Mouse (Mus musculus) embryonic stem cell, embryonic (primary cell): Measurements from ENCODE around the gene Samd8.

Experiments used
- CTCF ChIA-PET, 4 experiments: fragments of 300-600 bp in 2 of 4; fragments of 350-600 bp in 2 of 4; sonication (Branson Sonifier 250); formaldehyde crosslinking; loops; one replicate each; lab custom pipeline; 2022; ENCODE audit warnings: inconsistent platforms in 2 of 4; lab: Charles Lee
- POLR2A ChIA-PET, 4 experiments: fragments of 300-600 bp in 2 of 4; fragments of 350-600 bp in 2 of 4; sonication (Branson Sonifier 250); formaldehyde crosslinking; loops; one replicate each; lab custom pipeline; 2022; ENCODE audit warnings: antibody characterized with exemption in 4 of 4, inconsistent platforms in 1 of 4; lab: Charles Lee

Samd8 gene

GRCm38 (mm10) chr14:21825786-21826491, 75.6 kb downstream of the Samd8 start:
- CTCF ChIA-PET, result interaction anchor here in 1 of 4 experiments (1.0 kb wide), 1 partner anchor 15 kb away, joined by 3 read pairs; no protein-coding TSS in a partner anchor
- POLR2A ChIA-PET, result interaction anchor here in 2 of 4 experiments (0.5 to 3.4 kb wide), 9 partner anchors 8 to 299 kb away, joined by 3 to 15 read pairs (median 5); no protein-coding TSS in a partner anchor

DNA sequence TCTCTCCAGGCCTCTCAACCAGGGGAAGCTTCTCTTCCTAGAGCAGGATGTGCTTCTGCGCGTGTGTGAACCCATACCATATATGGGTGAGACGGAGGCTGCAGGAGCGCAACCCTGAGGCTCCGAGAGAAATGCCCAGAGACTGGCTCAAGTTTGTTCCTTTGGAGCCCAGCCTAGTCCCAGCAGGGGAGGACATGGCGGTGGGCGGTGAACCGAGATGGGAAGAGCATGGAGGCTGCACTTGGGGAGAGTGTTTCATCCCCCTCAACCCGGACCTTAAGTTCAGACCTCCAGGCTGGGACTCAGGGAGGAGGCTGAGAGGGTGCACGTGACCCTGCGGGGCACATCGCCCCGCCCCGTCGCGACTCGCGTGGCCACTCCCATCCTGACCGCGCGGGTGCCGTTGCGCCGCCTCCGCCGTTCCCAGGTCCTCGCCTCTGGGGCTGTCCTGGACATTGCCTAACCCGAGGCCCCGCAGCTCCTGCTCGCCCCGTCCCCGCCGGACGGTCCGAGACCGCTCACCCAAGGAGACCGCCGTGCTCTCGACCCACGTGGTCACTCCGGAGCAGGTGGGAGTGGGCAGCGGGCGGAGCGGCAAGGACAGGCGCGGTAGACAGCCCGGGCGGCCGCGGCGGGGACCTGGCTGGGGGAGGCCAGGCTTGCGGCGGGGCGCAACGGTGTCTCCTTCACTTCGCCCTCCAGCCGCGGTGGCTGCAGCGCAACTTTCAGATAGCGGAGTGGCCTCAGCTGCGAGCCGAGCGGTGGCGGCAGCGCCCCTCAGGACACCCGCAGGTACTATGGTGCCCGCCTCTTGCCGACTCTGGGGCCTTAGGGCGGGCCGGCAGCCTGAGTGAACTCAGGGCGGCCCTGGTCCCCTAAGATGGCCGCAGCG, 80.8 kb downstream of the Samd8 start:
- CTCF ChIA-PET, result interaction anchor here in 2 of 4 experiments (0.6 to 2.4 kb wide), 4 partner anchors 10 to 23 kb away, joined by 3 to 8 read pairs (median 3); no protein-coding TSS in a partner anchor
- POLR2A ChIA-PET, result interaction anchor here (0.6 to 16.9 kb wide), 38 partner anchors 9 to 902 kb away, joined by 3 to 359 read pairs (median 4); partner anchors contain the start of genes Dusp13 (in 3 of the 4), Comtd1 (in 2 of the 4), Adk (in 1 of the 4) and Ap3m1 (in 1 of the 4)

DNA sequence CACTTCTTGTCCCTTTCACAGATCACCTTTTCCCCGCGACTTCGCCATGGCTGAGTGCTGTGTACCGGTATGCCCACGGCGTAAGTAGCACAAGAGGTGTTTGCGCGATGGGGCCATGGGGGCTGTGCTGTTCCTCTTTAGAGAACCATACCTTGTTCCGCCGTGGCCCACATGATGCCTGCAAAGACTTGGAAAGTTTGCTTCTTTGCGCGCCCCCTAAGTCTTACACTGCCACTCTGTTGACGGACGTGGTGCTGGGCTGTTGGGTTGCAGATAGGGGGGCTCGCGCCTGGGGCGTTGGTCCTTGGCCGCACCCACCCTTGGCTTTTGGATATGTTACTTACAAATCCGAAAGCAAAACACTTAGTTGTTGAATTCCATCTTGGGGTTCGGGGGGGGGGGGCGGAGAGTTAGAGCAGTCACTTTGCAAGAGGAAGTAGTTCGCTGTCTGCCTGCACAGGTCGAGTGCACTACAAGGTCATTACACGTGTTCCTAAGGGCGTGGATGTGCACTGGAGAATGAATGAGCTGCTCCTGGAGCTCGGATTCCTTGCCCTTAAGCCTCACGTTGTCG, 81.6 kb downstream of the Samd8 start:
- CTCF ChIA-PET, result interaction anchor here in 3 of 4 experiments (0.6 to 2.4 kb wide), 7 partner anchors 16 to 232 kb away, joined by 3 to 12 read pairs (median 5); no protein-coding TSS in a partner anchor
- POLR2A ChIA-PET, result interaction anchor here (0.7 to 16.9 kb wide), 39 partner anchors 9 to 1687 kb away, joined by 3 to 359 read pairs (median 4); partner anchors contain the start of genes Dusp13 (in 3 of the 4), Adk (in 2 of the 4), Ap3m1 (in 2 of the 4) and Comtd1 (in 2 of the 4)

DNA sequence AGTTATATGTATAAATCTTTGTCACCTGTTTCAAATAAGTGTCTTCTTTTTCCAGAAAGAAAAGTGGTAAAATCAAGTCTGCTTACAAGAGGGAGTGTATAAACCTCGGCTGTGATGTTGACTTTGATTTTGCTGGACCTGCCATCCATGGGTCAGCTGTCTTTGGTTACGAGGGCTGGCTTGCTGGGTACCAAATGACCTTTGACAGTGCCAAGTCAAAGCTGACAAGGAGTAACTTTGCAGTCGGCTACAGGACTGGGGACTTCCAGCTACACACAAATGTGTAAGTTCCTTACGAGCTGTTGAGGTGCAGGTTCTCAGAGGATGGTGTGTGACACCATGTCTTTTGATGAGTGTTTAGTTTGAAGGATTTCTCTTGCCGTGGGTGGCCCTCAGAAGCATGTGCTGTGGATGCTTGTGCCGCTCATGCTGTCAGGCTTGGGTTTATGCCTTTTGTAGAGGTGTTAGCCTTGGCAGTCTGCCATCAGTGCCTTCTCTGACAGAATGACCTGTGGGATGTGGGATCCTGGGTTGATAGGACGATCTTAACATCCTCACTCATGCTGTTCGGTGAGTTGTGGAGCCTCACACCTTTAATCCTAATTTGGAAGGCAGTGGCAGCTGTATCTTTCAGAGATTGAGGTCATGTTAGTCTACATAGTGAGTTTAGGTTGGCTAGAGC, 88.1 kb downstream of the Samd8 start:
- ChIA-PET CTCF (interaction anchor here in 2 of 4 experiments (0.7 kb wide), 2 partner anchors 9 to 87 kb away, joined by 3 to 4 read pairs; partner anchors contain the start of gene Dusp13 (in 1 of the 2)), POLR2A (interaction anchor here in 3 of 4 experiments (1.2 to 16.9 kb wide), 5 partner anchors 8 to 786 kb away, joined by 3 to 359 read pairs (median 23); partner anchors contain the start of genes Adk (in 1 of the 3), Ap3m1 (in 1 of the 3) and Comtd1 (in 1 of the 3))

DNA sequence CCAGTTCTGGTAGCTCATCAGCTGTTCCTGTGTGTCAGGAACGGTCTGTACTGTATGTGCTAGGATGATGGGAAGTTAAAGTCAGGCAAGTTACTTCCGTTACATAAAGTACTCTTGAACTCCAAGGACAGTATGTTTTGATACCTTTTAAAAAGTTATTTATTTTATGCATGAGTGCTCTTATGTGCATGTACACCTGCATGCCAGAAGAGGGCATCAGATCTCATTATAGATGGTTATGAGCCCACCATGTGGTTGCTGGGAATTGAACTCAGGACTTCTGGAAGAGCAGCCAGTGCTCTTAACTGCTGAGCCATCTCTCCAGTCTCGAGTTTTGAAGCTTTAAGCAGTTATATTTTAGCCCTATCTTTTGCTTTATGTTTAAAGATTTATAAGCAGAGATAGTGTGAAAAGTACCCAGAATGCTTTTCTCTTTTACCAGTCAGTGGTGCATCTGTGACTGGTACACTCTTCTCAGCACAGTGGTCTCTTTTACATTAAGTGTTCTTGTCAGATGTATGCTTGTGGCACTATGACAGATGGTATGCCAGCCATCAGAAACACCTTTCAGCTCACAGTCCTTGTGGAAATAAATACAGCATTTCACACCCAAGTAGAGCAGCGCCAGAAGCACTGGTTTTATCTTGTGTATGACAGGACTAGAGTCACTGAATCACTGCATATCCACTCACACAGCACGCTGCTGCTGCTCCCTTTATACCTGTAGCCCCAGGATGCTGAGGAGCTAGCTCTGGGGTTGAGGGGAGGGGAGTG, 91.7 kb downstream of the Samd8 start:
- POLR2A ChIA-PET, result interaction anchor here in 3 of 4 experiments (0.6 to 19.8 kb wide), 9 partner anchors 6 to 263 kb away, joined by 3 to 359 read pairs (median 4); partner anchors contain the start of gene Comtd1 (in 1 of the 3)
- CTCF ChIA-PET, result interaction anchor here in 2 of 4 experiments (0.7 kb wide), 3 partner anchors 12 to 241 kb away, joined by 3 read pairs; no protein-coding TSS in a partner anchor

DNA sequence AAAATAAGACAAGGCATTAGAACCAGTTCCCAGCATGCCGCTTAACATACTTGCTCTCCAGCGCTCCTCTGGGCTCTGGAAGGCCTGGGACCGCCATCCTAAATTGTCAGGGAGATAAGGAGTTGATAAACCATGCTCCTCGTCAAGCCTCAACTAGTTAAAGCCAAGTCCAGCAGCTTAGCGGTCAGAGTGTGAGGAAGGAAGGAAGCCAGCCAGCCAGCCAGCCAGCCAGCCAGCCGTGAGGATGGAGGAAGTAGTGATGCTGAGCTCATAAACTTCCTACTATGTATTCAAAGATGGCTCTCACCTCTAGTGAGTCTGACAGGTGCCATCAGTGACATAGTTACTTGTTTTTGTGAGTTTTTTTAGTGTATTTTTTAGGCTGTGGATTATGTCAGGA, 92.9 kb downstream of the Samd8 start:
- ChIA-PET POLR2A (interaction anchor here in 3 of 4 experiments (1.0 to 19.8 kb wide), 5 partner anchors 6 to 26 kb away, joined by 4 to 359 read pairs (median 42); partner anchors contain the start of gene Comtd1 (in 1 of the 3)), CTCF (no interaction called here)

DNA sequence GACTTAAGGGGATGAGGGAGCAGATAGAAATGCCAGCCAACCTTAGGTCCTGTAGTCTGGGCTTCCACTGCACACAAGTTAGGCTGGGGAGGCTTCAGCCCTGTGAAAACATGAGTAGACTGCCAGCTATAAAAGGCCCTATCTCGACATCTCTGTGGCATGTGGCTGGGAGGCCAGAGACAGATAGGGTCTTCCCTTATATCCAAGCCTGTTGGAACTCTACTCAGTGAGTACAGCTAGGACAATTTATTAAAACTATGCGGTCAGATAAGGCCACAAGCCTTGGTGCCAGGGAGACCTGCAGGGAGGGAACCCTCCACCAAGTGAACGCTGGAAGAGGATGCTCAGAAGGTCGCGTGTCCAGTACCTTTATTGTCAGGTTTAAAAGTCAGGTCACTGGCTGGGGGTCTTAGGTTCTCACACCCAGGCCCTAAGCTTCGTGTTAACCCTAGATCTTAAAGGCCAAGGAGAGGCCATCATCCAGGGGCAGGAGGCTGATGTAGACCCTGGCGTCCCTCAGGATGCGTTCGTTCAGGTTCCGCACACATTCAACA, 96.6 kb downstream of the Samd8 start:
- ChIA-PET POLR2A (interaction anchor here (0.6 to 19.8 kb wide), 42 partner anchors 9 to 794 kb away, joined by 3 to 359 read pairs (median 5); partner anchors contain the start of genes Adk (in 2 of the 4), Ap3m1 (in 2 of the 4), Dusp13 (in 2 of the 4) and Kat6b (in 1 of the 4)), CTCF (interaction anchor here in 2 of 4 experiments (0.6 to 4.2 kb wide), 9 partner anchors 14 to 771 kb away, joined by 3 to 27 read pairs (median 3); no protein-coding TSS in a partner anchor)

GRCm38 (mm10) chr14:21847381-21848165, 97.2 kb downstream of the Samd8 start:
- POLR2A ChIA-PET, result interaction anchor here (0.6 to 19.8 kb wide), 62 partner anchors 7 to 1882 kb away, joined by 3 to 359 read pairs (median 4); partner anchors contain the start of genes Adk (in 3 of the 4), Ap3m1 (in 3 of the 4), Dusp13 (in 3 of the 4) and Kat6b (in 1 of the 4)
- CTCF ChIA-PET, result interaction anchor here (0.5 to 4.2 kb wide), 19 partner anchors 10 to 772 kb away, joined by 3 to 27 read pairs (median 3); no protein-coding TSS in a partner anchor
